Mouse (Mus musculus): ENCODE measurements around the gene Sbpl. TPM values are rescaled to one million over a fixed set of nuclear protein-coding genes. Genes with fewer than 3 reads are reported as not detected.

Sbpl gene
- polyA plus RNA-seq, 2 experiments: not detected

GRCm38 (mm10) chr17:23984989-23985388 lies 29.9 kb upstream of the Sbpl start:
- DNase-seq (ENCODE audit: low read depth in 3 of 3, low spot score in 3 of 3): no peak
- no peak for ATAC-seq (ENCODE audit: insufficient read depth)
- Histone ChIP-seq H3K9me3 (ENCODE audit: control insufficient read depth, low read length) (no peaks in the 10 kb centered on the region), H3K4me3 (ENCODE audit: insufficient read depth in 1 of 2, low read depth in 2 of 2, low read length in 2 of 2) (no peak overlapping the region), H3K4me1 (replicated peaks; ENCODE audit: control insufficient read depth in 2 of 2, insufficient read depth in 2 of 2, low read length in 1 of 2) (peaks cover 0 to 3% of the 10 kb centered on the region in 2 experiments; a peak in 1 of 4 replicates), H3K9ac (replicated peaks) (no peak overlapping the region), H3K36me3 (replicated peaks; ENCODE audit: control insufficient read depth, insufficient read depth, low read depth) (no peaks in the 10 kb centered on the region), H3K27me3 (ENCODE audit: control insufficient read depth, insufficient read depth, low read length) (no peaks in the 10 kb centered on the region), H3K27ac (no peak overlapping the region), H3K4me2 (ENCODE audit: low read depth) (no peak overlapping the region)
- TF ChIP-seq CTCF (IDR thresholded peaks at IDR 0.05; ENCODE audit: low read depth) (no peak), EP300 (IDR thresholded peaks at IDR 0.05; ENCODE audit: low read depth) (no peak)
- WGBS (ENCODE audit: insufficient replicate concordance): 64% methylated on average over 1 of the region's 1 CpGs

- Histone ChIP-seq H3K27me3 (ENCODE audit: control insufficient read depth, insufficient read depth, low read length) (no peaks in the 10 kb centered on the region), H3K9ac (replicated peaks) (no peak overlapping the region), H3K4me1 (replicated peaks; ENCODE audit: control insufficient read depth in 2 of 2, insufficient read depth in 2 of 2, low read length in 1 of 2) (peaks cover 0 to 3% of the 10 kb centered on the region in 2 experiments; a peak in 1 of 4 replicates), H3K4me3 (ENCODE audit: insufficient read depth in 1 of 2, low read depth in 2 of 2, low read length in 2 of 2) (no peak overlapping the region), H3K9me3 (ENCODE audit: control insufficient read depth, low read length) (no peaks in the 10 kb centered on the region), H3K4me2 (ENCODE audit: low read depth) (no peak overlapping the region), H3K36me3 (replicated peaks; ENCODE audit: control insufficient read depth, insufficient read depth, low read depth) (no peaks in the 10 kb centered on the region), H3K27ac (no peak overlapping the region)
- WGBS (ENCODE audit: insufficient replicate concordance): 34% methylated on average over 4 of the region's 4 CpGs
- TF ChIP-seq EP300 (IDR thresholded peaks at IDR 0.05; ENCODE audit: low read depth) (no peak), CTCF (IDR thresholded peaks at IDR 0.05; ENCODE audit: low read depth) (no peak)
- ATAC-seq (ENCODE audit: insufficient read depth) (no peak), DNase-seq (ENCODE audit: low read depth in 3 of 3, low spot score in 3 of 3) (no peak)
Observed at GRCm38 (mm10) chr17:23982912-23983311, 27.8 kb upstream of the Sbpl start.

GRCm38 (mm10) chr17:23980297-23980909 lies 25.3 kb upstream of the Sbpl start, which contains the start of gene Prss30:
Gene Prss30, minus strand, starts transcription at chr17:23980566.
- Histone ChIP-seq H3K4me2 (ENCODE audit: low read depth) (no peak within 1 kb of the TSS), H3K27ac (no peak within 1 kb of the TSS), H3K4me1 (replicated peaks; ENCODE audit: control insufficient read depth in 2 of 2, insufficient read depth in 2 of 2, low read length in 1 of 2) (peaks cover 0 to 3% of the 10 kb centered on the region in 2 experiments; a peak in 1 of 4 replicates), H3K36me3 (replicated peaks; ENCODE audit: control insufficient read depth, insufficient read depth, low read depth) (no peaks in the 10 kb centered on the region), H3K9ac (replicated peaks) (no peak within 1 kb of the TSS), H3K4me3 (ENCODE audit: insufficient read depth in 1 of 2, low read depth in 2 of 2, low read length in 2 of 2) (no peak within 1 kb of the TSS), H3K9me3 (ENCODE audit: control insufficient read depth, low read length) (no peaks in the 10 kb centered on the region), H3K27me3 (ENCODE audit: control insufficient read depth, insufficient read depth, low read length) (no peaks in the 10 kb centered on the region)
- ATAC-seq (ENCODE audit: insufficient read depth): no peak
- TF ChIP-seq CTCF (IDR thresholded peaks at IDR 0.05; ENCODE audit: low read depth) (no peak), EP300 (IDR thresholded peaks at IDR 0.05; ENCODE audit: low read depth) (no peak)
- WGBS (ENCODE audit: insufficient replicate concordance): 56% methylated on average over 10 of the region's 10 CpGs
- no peak for DNase-seq (ENCODE audit: low read depth in 3 of 3, low spot score in 3 of 3)

- Histone ChIP-seq H3K4me1 (replicated peaks; ENCODE audit: control insufficient read depth in 2 of 2, insufficient read depth in 2 of 2, low read length in 1 of 2) (peaks cover 0 to 3% of the 10 kb centered on the region in 2 experiments; a peak in 1 of 4 replicates), H3K36me3 (replicated peaks; ENCODE audit: control insufficient read depth, insufficient read depth, low read depth) (no peaks in the 10 kb centered on the region), H3K27ac (no peak overlapping the region), H3K9ac (replicated peaks) (no peak overlapping the region), H3K4me3 (ENCODE audit: insufficient read depth in 1 of 2, low read depth in 2 of 2, low read length in 2 of 2) (no peak overlapping the region), H3K4me2 (ENCODE audit: low read depth) (no peak overlapping the region), H3K27me3 (ENCODE audit: control insufficient read depth, insufficient read depth, low read length) (no peaks in the 10 kb centered on the region), H3K9me3 (ENCODE audit: control insufficient read depth, low read length) (no peaks in the 10 kb centered on the region)
- DNase-seq (ENCODE audit: low read depth in 3 of 3, low spot score in 3 of 3): no peak
- TF ChIP-seq EP300 (IDR thresholded peaks at IDR 0.05; ENCODE audit: low read depth): no peak
- TF ChIP-seq CTCF (IDR thresholded peaks at IDR 0.05; ENCODE audit: low read depth): no peak
- 51% methylated on average over 3 of the region's 3 CpGs for WGBS (ENCODE audit: insufficient replicate concordance)
- no peak for ATAC-seq (ENCODE audit: insufficient read depth)
Observed at GRCm38 (mm10) chr17:23979471-23979870, 24.4 kb upstream of the Sbpl start.

- Histone ChIP-seq H3K4me2 (ENCODE audit: low read depth) (no peak overlapping the region), H3K9ac (replicated peaks) (no peak overlapping the region), H3K36me3 (replicated peaks; ENCODE audit: control insufficient read depth, insufficient read depth, low read depth) (no peaks in the 10 kb centered on the region), H3K9me3 (ENCODE audit: control insufficient read depth, low read length) (no peaks in the 10 kb centered on the region), H3K4me1 (replicated peaks; ENCODE audit: control insufficient read depth in 2 of 2, insufficient read depth in 2 of 2, low read length in 1 of 2) (no peaks in the 10 kb centered on the region), H3K4me3 (ENCODE audit: insufficient read depth in 1 of 2, low read depth in 2 of 2, low read length in 2 of 2) (no peak overlapping the region), H3K27ac (no peak overlapping the region), H3K27me3 (ENCODE audit: control insufficient read depth, insufficient read depth, low read length) (no peaks in the 10 kb centered on the region)
- WGBS (ENCODE audit: insufficient replicate concordance): 64% methylated on average over 4 of the region's 4 CpGs
- no peak for TF ChIP-seq EP300 (IDR thresholded peaks at IDR 0.05; ENCODE audit: low read depth)
- no peak for TF ChIP-seq CTCF (IDR thresholded peaks at IDR 0.05; ENCODE audit: low read depth)
- DNase-seq (ENCODE audit: low read depth in 3 of 3, low spot score in 3 of 3) (no peak), ATAC-seq (ENCODE audit: insufficient read depth) (no peak)
Observed at GRCm38 (mm10) chr17:23976665-23977064, 21.6 kb upstream of the Sbpl start.

Measured in liver, embryonic 14.5 days (tissue).